Mouse (Mus musculus) neural tube, embryonic 12.5 days (tissue): ENCODE measurements around the gene Olfr711. TPM values are rescaled to one million over a fixed set of nuclear protein-coding genes. Genes with fewer than 3 reads are reported as not detected.
"Not testable (repeated sequence)": the region's sequence is repeated elsewhere in the genome, so short reads cannot be mapped to it uniquely, and the experiment has no call there.

Source experiments
- ATAC-seq: fragments of 200-750 bp; cut with Nextera tagmentation; 2 replicates; pipeline ENCODE4 v1.8.0; 2017; ENCODE audit warnings: low read depth, mild to moderate bottlenecking, moderate TSS enrichment, moderate library complexity; ENCODE audit not compliant: low FRiP score
- H3K27ac ChIP-seq: fragments of 300-500 bp; sonication (generic); 2 replicates; pipeline ENCODE4 v1.5.1; 2016
- H3K27me3 ChIP-seq: fragments of 300-500 bp; sonication (generic); replicated peaks from 2 replicates; pipeline ENCODE4 v1.6.1; 2016; ENCODE audit warnings: mild to moderate bottlenecking
- H3K36me3 ChIP-seq: fragments of 300-500 bp; sonication (generic); 2 replicates; pipeline ENCODE4 v1.6.1; 2016; ENCODE audit warnings: mild to moderate bottlenecking
- H3K4me1 ChIP-seq: fragments of 300-500 bp; sonication (generic); 2 replicates; pipeline ENCODE4 v1.6.1; 2016
- H3K4me2 ChIP-seq: fragments of 300-500 bp; sonication (generic); replicated peaks from 2 replicates; pipeline ENCODE4 v1.6.1; 2016; ENCODE audit warnings: mild to moderate bottlenecking
- H3K4me3 ChIP-seq: fragments of 300-500 bp; sonication (generic); 2 replicates; pipeline ENCODE4 v1.5.1; 2016
- H3K9ac ChIP-seq: fragments of 300-500 bp; sonication (generic); 2 replicates; pipeline ENCODE4 v1.6.1; 2016; ENCODE audit warnings: mild to moderate bottlenecking
- H3K9me3 ChIP-seq: fragments of 300-500 bp; sonication (generic); 2 replicates; pipeline ENCODE4 v1.6.1; 2016; ENCODE audit warnings: mild to moderate bottlenecking
- WGBS: fragments of 180-500 bp; shearing (Covaris S2); methylation state at CpG from one replicate; pipeline ENCODE4 v1.1.7; 2016; 5-methylcytosine and 5-hydroxymethylcytosine counted together
- polyA plus RNA-seq: library from polyadenylated mRNA; unstranded; fragments of >200 nt; fragmentation: Nextera tagmentation; extraction: Ambion mirVana; gene quantifications from 2 replicates; pipeline ENCODE4 v1.2.1, GENCODE M21; 2016

The Olfr711 gene
- polyA plus RNA-seq, result not detected in 2 replicates

- H3K4me3 ChIP-seq, result no peak within 1 kb of the TSS
- H3K4me2 ChIP-seq, result no peak within 1 kb of the TSS
- no peak within 1 kb of the TSS for H3K27ac ChIP-seq
- no peak within 1 kb of the TSS for H3K9ac ChIP-seq
- ATAC-seq, result no peak
- no peaks in the 10 kb centered on the region for H3K4me1 ChIP-seq
- no peaks in the 10 kb centered on the region for H3K9me3 ChIP-seq
- no peaks in the 10 kb centered on the region for H3K36me3 ChIP-seq
- H3K27me3 ChIP-seq, result no peaks in the 10 kb centered on the region
- 69% methylated on average over 1 of the region's 1 CpGs for WGBS
Observed at GRCm38 (mm10) chr7:106975353-106975752, at the start of gene Olfr711. Gene Olfr711, minus strand, starts transcription at chr7:106975453.

- Histone ChIP-seq H3K9ac (no peak within 1 kb of the TSS), H3K27ac (no peak within 1 kb of the TSS), H3K4me2 (no peak within 1 kb of the TSS), H3K27me3 (no peaks in the 10 kb centered on the region), H3K9me3 (no peaks in the 10 kb centered on the region), H3K36me3 (no peaks in the 10 kb centered on the region), H3K4me1 (no peaks in the 10 kb centered on the region), H3K4me3 (no peak within 1 kb of the TSS)
- no peak for ATAC-seq
- 54% methylated on average over 1 of the region's 1 CpGs for WGBS
Observed at GRCm38 (mm10) chr7:107005972-107006371, 30.7 kb upstream of the Olfr711 start, which contains the start of gene Olfr2. Gene Olfr2, minus strand, starts transcription at chr7:107006072.

GRCm38 (mm10) chr7:107004169-107004568 lies 28.9 kb upstream of the Olfr711 start:
- no peak for ATAC-seq
- H3K4me2 ChIP-seq, result no peak overlapping the region
- no peak overlapping the region for H3K27ac ChIP-seq
- no peaks in the 10 kb centered on the region for H3K36me3 ChIP-seq
- no peaks in the 10 kb centered on the region for H3K27me3 ChIP-seq
- H3K4me3 ChIP-seq, result no peak overlapping the region
- H3K9me3 ChIP-seq, result no peaks in the 10 kb centered on the region
- H3K4me1 ChIP-seq, result no peaks in the 10 kb centered on the region
- 76% methylated on average over 3 of the region's 3 CpGs for WGBS
- H3K9ac ChIP-seq, result no peak overlapping the region

- Histone ChIP-seq H3K4me2 (no peak overlapping the region), H3K36me3 (no peaks in the 10 kb centered on the region), H3K27me3 (no peaks in the 10 kb centered on the region), H3K9me3 (no peaks in the 10 kb centered on the region), H3K9ac (no peak overlapping the region), H3K4me3 (no peak overlapping the region), H3K27ac (no peak overlapping the region), H3K4me1 (no peaks in the 10 kb centered on the region)
- ATAC-seq, result no peak
- WGBS, result 92% methylated on average over 7 of the region's 7 CpGs
Observed at GRCm38 (mm10) chr7:107000798-107001197, 25.5 kb upstream of the Olfr711 start.

GRCm38 (mm10) chr7:106985236-106985635 lies 10.0 kb upstream of the Olfr711 start:
- 90% methylated on average over 3 of the region's 3 CpGs for WGBS
- H3K36me3 ChIP-seq, result no peaks in the 10 kb centered on the region
- no peaks in the 10 kb centered on the region for H3K4me1 ChIP-seq
- H3K27ac ChIP-seq, result no peak overlapping the region
- H3K9ac ChIP-seq, result no peak overlapping the region
- no peaks in the 10 kb centered on the region for H3K9me3 ChIP-seq
- ATAC-seq, result no peak
- H3K27me3 ChIP-seq, result no peaks in the 10 kb centered on the region
- H3K4me2 ChIP-seq, result no peak overlapping the region
- H3K4me3 ChIP-seq, result no peak overlapping the region

GRCm38 (mm10) chr7:106967503-106967902 lies 7.8 kb downstream of the Olfr711 start:
- not testable (repeated sequence) for ATAC-seq, H3K36me3 ChIP-seq, H3K4me2 ChIP-seq, H3K4me3 ChIP-seq, H3K27me3 ChIP-seq, H3K9ac ChIP-seq, H3K27ac ChIP-seq, H3K4me1 ChIP-seq, H3K9me3 ChIP-seq

- H3K4me1 ChIP-seq, result no peaks in the 10 kb centered on the region
- no peak within 1 kb of the TSS for H3K9ac ChIP-seq
- H3K27ac ChIP-seq, result no peak within 1 kb of the TSS
- ATAC-seq, result no peak
- no peaks in the 10 kb centered on the region for H3K9me3 ChIP-seq
- no peaks in the 10 kb centered on the region for H3K36me3 ChIP-seq
- 84% methylated on average over 1 of the region's 1 CpGs for WGBS
- no peak within 1 kb of the TSS for H3K4me2 ChIP-seq
- H3K4me3 ChIP-seq, result no peak within 1 kb of the TSS
- no peaks in the 10 kb centered on the region for H3K27me3 ChIP-seq
Observed at GRCm38 (mm10) chr7:106963837-106964236, 11.4 kb downstream of the Olfr711 start, which contains the start of gene Olfr6. Gene Olfr6, minus strand, starts transcription at chr7:106963937.

GRCm38 (mm10) chr7:106948212-106948611 lies 27.0 kb downstream of the Olfr711 start, which contains the start of gene Olfr710:
Gene Olfr710, minus strand, starts transcription at chr7:106948312.
- no peaks in the 10 kb centered on the region for H3K4me1 ChIP-seq
- no peaks in the 10 kb centered on the region for H3K27me3 ChIP-seq
- 75% methylated on average over 3 of the region's 3 CpGs for WGBS
- no peak for ATAC-seq
- H3K9ac ChIP-seq, result no peak within 1 kb of the TSS
- no peaks in the 10 kb centered on the region for H3K9me3 ChIP-seq
- H3K27ac ChIP-seq, result no peak within 1 kb of the TSS
- H3K4me3 ChIP-seq, result no peak within 1 kb of the TSS
- no peaks in the 10 kb centered on the region for H3K36me3 ChIP-seq
- H3K4me2 ChIP-seq, result no peak within 1 kb of the TSS

GRCm38 (mm10) chr7:106932119-106932518 lies 43.1 kb downstream of the Olfr711 start, which contains the start of gene Olfr709-ps1:
Gene Olfr709-ps1, minus strand, starts transcription at chr7:106932219.
- no peaks in the 10 kb centered on the region for H3K9me3 ChIP-seq
- no peak within 1 kb of the TSS for H3K27ac ChIP-seq
- no peak within 1 kb of the TSS for H3K4me3 ChIP-seq
- no peaks in the 10 kb centered on the region for H3K36me3 ChIP-seq
- H3K4me1 ChIP-seq, result no peaks in the 10 kb centered on the region
- H3K9ac ChIP-seq, result no peak within 1 kb of the TSS
- H3K4me2 ChIP-seq, result no peak within 1 kb of the TSS
- ATAC-seq, result no peak
- no peaks in the 10 kb centered on the region for H3K27me3 ChIP-seq

GRCm38 (mm10) chr7:106920961-106921360 lies 54.3 kb downstream of the Olfr711 start:
- H3K9ac ChIP-seq, H3K36me3 ChIP-seq, H3K4me3 ChIP-seq, H3K4me1 ChIP-seq, H3K4me2 ChIP-seq, H3K27me3 ChIP-seq, H3K9me3 ChIP-seq, H3K27ac ChIP-seq, ATAC-seq: not testable (repeated sequence)
- 85% methylated on average over 7 of the region's 7 CpGs for WGBS

Other genes with a start within 250 kb of the Olfr711 start
- gene Olfr697, start 233.0 kb downstream of the Olfr711 start, polyA plus RNA-seq, result not detected in 2 replicates
- not detected in 2 replicates for gene Olfr698, start 220.1 kb downstream of the Olfr711 start, polyA plus RNA-seq
- gene Olfr699, start 182.3 kb downstream of the Olfr711 start, polyA plus RNA-seq, result not detected in 2 replicates
- not detected in 2 replicates for gene Olfr700, start 166.6 kb downstream of the Olfr711 start, polyA plus RNA-seq
- not detected in 2 replicates for gene Olfr701, start 161.3 kb downstream of the Olfr711 start, polyA plus RNA-seq
- not detected in 2 replicates for gene Olfr702, start 141.6 kb downstream of the Olfr711 start, polyA plus RNA-seq
- gene Olfr703, start 132.1 kb downstream of the Olfr711 start, polyA plus RNA-seq, result not detected in 2 replicates
- gene Olfr704, start 112.3 kb downstream of the Olfr711 start, polyA plus RNA-seq, result not detected in 2 replicates
- gene Olfr705, start 98.6 kb downstream of the Olfr711 start, polyA plus RNA-seq, result not detected in 2 replicates
- not detected in 2 replicates for gene Olfr706, start 87.3 kb downstream of the Olfr711 start, polyA plus RNA-seq
- gene Olfr707, start 74.2 kb downstream of the Olfr711 start, polyA plus RNA-seq, result not detected in 2 replicates
- not detected in 2 replicates for gene Olfr1532-ps1, start 67.5 kb downstream of the Olfr711 start, polyA plus RNA-seq
- not detected in 2 replicates for gene Olfr709-ps1, start 43.2 kb downstream of the Olfr711 start, polyA plus RNA-seq
- not detected in 2 replicates for gene Olfr710, start 27.1 kb downstream of the Olfr711 start, polyA plus RNA-seq
- gene Olfr6, start 11.5 kb downstream of the Olfr711 start, polyA plus RNA-seq, result not detected in 2 replicates
- gene Olfr2, start 30.6 kb upstream of the Olfr711 start, polyA plus RNA-seq, result not detected in 2 replicates
- gene Olfr713, start 55.7 kb upstream of the Olfr711 start, polyA plus RNA-seq, result not detected in 2 replicates
- gene Olfr714, start 95.5 kb upstream of the Olfr711 start, polyA plus RNA-seq, result not detected in 2 replicates
- not detected in 2 replicates for gene Olfr17, start 117.8 kb upstream of the Olfr711 start, polyA plus RNA-seq
- not detected in 2 replicates for gene Olfr715b, start 134.9 kb upstream of the Olfr711 start, polyA plus RNA-seq
- gene Olfr715, start 155.6 kb upstream of the Olfr711 start, polyA plus RNA-seq, result not detected in 2 replicates
- gene Olfr716, start 162.9 kb upstream of the Olfr711 start, polyA plus RNA-seq, result not detected in 2 replicates
- gene Nlrp14, start 191.5 kb upstream of the Olfr711 start, polyA plus RNA-seq, result not detected in 2 replicates
- not detected in 2 replicates for gene Rbmxl2, start 234.0 kb upstream of the Olfr711 start, polyA plus RNA-seq